17 mouse cellular contexts compared by ENCODE assay signal in the genomic region with DNA sequence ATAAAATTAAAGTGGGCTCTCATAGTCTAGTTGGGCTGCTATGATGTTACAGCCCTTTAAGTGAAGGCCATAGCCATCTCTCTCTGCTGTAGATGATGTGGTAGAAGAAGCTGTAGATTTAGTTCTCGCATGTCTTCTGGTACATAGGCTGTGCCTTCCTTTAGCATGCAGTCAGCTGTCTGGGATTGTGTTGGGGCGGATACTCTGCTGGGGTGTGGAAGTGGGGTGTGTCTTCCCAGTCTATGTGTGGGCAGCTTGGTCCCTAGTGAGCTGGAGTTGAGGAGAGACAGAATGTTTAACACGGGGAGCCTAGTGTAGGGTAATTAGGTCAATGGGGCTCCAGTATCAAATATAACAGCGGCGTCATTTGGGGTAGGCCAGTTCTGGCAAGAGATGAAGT.
"Had no signal": no experiment of that assay in that cellular context is flagged by ENCODE, and none has a peak within 500 bp of the region (broad histone marks: within the 10 kb centered on the region; RNA-seq: fewer than 3 reads in every experiment).

No protein-coding gene starts in this region.

- H3K9me3 ChIP-seq: liver, embryonic 13.5 days; liver, embryonic 15.5 days; megakaryocyte, embryonic 14.5 days; midbrain, embryonic 13.5 days; midbrain, embryonic 15.5 days; neural tube, embryonic 12.5 days; stomach, embryonic 15.5 days had no signal

- H3K36me3 ChIP-seq: liver, embryonic 13.5 days; liver, embryonic 15.5 days; midbrain, embryonic 13.5 days; midbrain, embryonic 15.5 days; neural tube, embryonic 12.5 days; stomach, embryonic 15.5 days had no signal

- H3K4me2 ChIP-seq: liver, embryonic 13.5 days; liver, embryonic 15.5 days; lung, embryonic 14.5 days; midbrain, embryonic 13.5 days; midbrain, embryonic 15.5 days; neural tube, embryonic 12.5 days; stomach, embryonic 15.5 days had no signal

- H3K4me3 ChIP-seq: liver, embryonic 13.5 days; liver, embryonic 15.5 days; megakaryocyte, embryonic 14.5 days; midbrain, embryonic 13.5 days; midbrain, embryonic 15.5 days; neural tube, embryonic 12.5 days; stomach, embryonic 15.5 days had no signal

- H3K9ac ChIP-seq: liver, embryonic 13.5 days; liver, embryonic 15.5 days; liver, postnatal 0 days; lung, embryonic 14.5 days; midbrain, embryonic 13.5 days; midbrain, embryonic 15.5 days; neural tube, embryonic 12.5 days; stomach, embryonic 15.5 days had no signal

- H3K27me3 ChIP-seq: liver, embryonic 13.5 days; liver, embryonic 15.5 days; megakaryocyte, embryonic 14.5 days; midbrain, embryonic 15.5 days; neural tube, embryonic 12.5 days; stomach, embryonic 15.5 days had no signal

- ATAC-seq: liver, postnatal 0 days; lung, postnatal 0 days; midbrain, embryonic 13.5 days; midbrain, embryonic 15.5 days had no signal

- H3K4me1 ChIP-seq: liver, embryonic 13.5 days; liver, embryonic 15.5 days; megakaryocyte, embryonic 14.5 days; neural tube, embryonic 12.5 days; stomach, embryonic 15.5 days had no signal

- DNase-seq: liver, embryonic 13.5 days; liver, postnatal 0 days; lung, embryonic 14.5 days; lung, postnatal 14 days; right cerebral cortex, postnatal 25 days; thymus, adult 2 months; thymus, postnatal 25 days; thymus, postnatal 4 days had no signal

- H3K27ac ChIP-seq: liver, embryonic 13.5 days; liver, embryonic 15.5 days; macrophage; midbrain, embryonic 13.5 days; midbrain, embryonic 15.5 days; neural tube, embryonic 12.5 days; stomach, embryonic 15.5 days; stomach, postnatal 0 days had no signal
